Comparison of ENCODE assay signal across 8 mouse cellular contexts in genomic region chr19:6140678-6141393, GRCm38 (mm10). TPM values are rescaled to one million over a fixed set of nuclear protein-coding genes. Genes with fewer than 3 reads are reported as not detected.
DNase-seq lines count a peak whose midpoint lies in the region; ATAC-seq and TF ChIP-seq lines count a peak whose summit lies in the region.

Batf2 (plus strand) TSS chr19:6140983.

- peak; percentile 98 for DNase-seq in G1E (ENCODE audit: low spot score)
- DNase-seq in cerebellum, adult 18-20 months, result peak; percentile 91 to 93
- peak; percentile 99 for DNase-seq in forebrain, postnatal 0 days
- peak; percentile 84 for DNase-seq in layer of hippocampus, adult 9-10 months (ENCODE audit: low spot score)
- peak; percentile 90 for DNase-seq in ovary, postnatal 10 days (ENCODE audit: low spot score)
- DNase-seq in thymus, postnatal 10 days (ENCODE audit: low spot score in 2 of 2), result peak; percentile 92 to 93

- H3K9ac ChIP-seq in forebrain, postnatal 0 days, result peak within 1 kb of the TSS; percentile 77
- peak within 1 kb of the TSS; percentile 91 for H3K9ac ChIP-seq in lung, embryonic 16.5 days (ENCODE audit: low read length)

- H3K27me3 ChIP-seq in G1E (ENCODE audit: insufficient read depth, low read length), result peaks cover 12% of the 10 kb centered on the region
- no peaks in the 10 kb centered on the region for H3K27me3 ChIP-seq in forebrain, postnatal 0 days (ENCODE audit: insufficient read depth, low read length)
- H3K27me3 ChIP-seq in lung, embryonic 16.5 days (ENCODE audit: control insufficient read depth, insufficient read depth, low read depth, low read length), result no peaks in the 10 kb centered on the region

- TF ChIP-seq CTCF in G1E (IDR thresholded peaks at IDR 0.05; ENCODE audit: low read depth, low read length), result 0 out of 2 replicates have a peak, but pooled peaks have one; percentile 44
- TF ChIP-seq CTCF in forebrain, postnatal 0 days (IDR thresholded peaks at IDR 0.05; ENCODE audit: low read depth), result peak; percentile 92

- H3K9me3 ChIP-seq in G1E (replicated peaks), result no peaks in the 10 kb centered on the region
- H3K9me3 ChIP-seq in forebrain, postnatal 0 days (ENCODE audit: low read length), result no peaks in the 10 kb centered on the region
- H3K9me3 ChIP-seq in lung, embryonic 16.5 days (ENCODE audit: control insufficient read depth, low read length), result peaks cover 2% of the 10 kb centered on the region; the same call in 1 of the 2 replicates

- peak within 1 kb of the TSS; percentile 96 for H3K27ac ChIP-seq in forebrain, postnatal 0 days (ENCODE audit: low read depth, low read length)
- peak within 1 kb of the TSS; percentile 98 for H3K27ac ChIP-seq in lung, embryonic 16.5 days (ENCODE audit: low read length)

- peak within 1 kb of the TSS; percentile 89 for H3K4me2 ChIP-seq in forebrain, postnatal 0 days (ENCODE audit: low read depth)
- H3K4me2 ChIP-seq in lung, embryonic 16.5 days (ENCODE audit: low read depth, low read length), result peak within 1 kb of the TSS; percentile 91

- ATAC-seq in G1E (ENCODE audit: extremely low read depth, insufficient number of reproducible peaks, low FRiP score, poor library complexity, severe bottlenecking), result peak; percentile 61
- ATAC-seq in forebrain, postnatal 0 days, result peak; percentile 93
- peak; percentile 89 to 90 for ATAC-seq in hematopoietic stem cell, adult 5-6 weeks (replicated peaks in 1 of 2; ENCODE audit: insufficient read depth in 1 of 2, low FRiP score in 2 of 2, low TSS enrichment in 1 of 2, low read depth in 1 of 2, poor library complexity in 2 of 2, severe bottlenecking in 2 of 2)
- ATAC-seq in lung, embryonic 16.5 days (ENCODE audit: low read depth), result peak; percentile 96

- H3K4me3 ChIP-seq in G1E (ENCODE audit: low read depth, low read length), result peak within 1 kb of the TSS; percentile 93
- peak within 1 kb of the TSS; percentile 68 for H3K4me3 ChIP-seq in forebrain, postnatal 0 days (ENCODE audit: low read depth, low read length)
- peak within 1 kb of the TSS; percentile 80 for H3K4me3 ChIP-seq in lung, embryonic 16.5 days (ENCODE audit: low read length)

- peaks cover 34% of the 10 kb centered on the region for H3K4me1 ChIP-seq in G1E (ENCODE audit: insufficient read depth, low read depth, low read length)
- peaks cover 10% of the 10 kb centered on the region for H3K4me1 ChIP-seq in forebrain, postnatal 0 days (ENCODE audit: insufficient read depth)
- peaks cover 12% of the 10 kb centered on the region for H3K4me1 ChIP-seq in lung, embryonic 16.5 days (replicated peaks; ENCODE audit: control insufficient read depth, insufficient read depth, low read length)

- H3K36me3 ChIP-seq in G1E (replicated peaks), result peaks cover 38% of the 10 kb centered on the region
- H3K36me3 ChIP-seq in forebrain, postnatal 0 days (ENCODE audit: insufficient read depth), result peaks cover 15% of the 10 kb centered on the region
- peaks cover 2% of the 10 kb centered on the region; the same call in 1 of the 2 replicates for H3K36me3 ChIP-seq in lung, embryonic 16.5 days (ENCODE audit: control insufficient read depth, insufficient read depth, low read length)

- under 1% methylated on average over 64 of the region's 68 CpGs for WGBS in forebrain, postnatal 0 days
- WGBS in lung, embryonic 16.5 days, result under 1% methylated on average over 58 of the region's 68 CpGs

RNA-seq across cellular contexts. Expression of gene Batf2, which starts in this region (rescaled TPM):
- not detected in 2 replicates for total RNA-seq in G1E (2014; fragmentation: Nextera tagmentation)
- total RNA-seq in G1E (2017), result 0.33 TPM in 1 of 2 replicates, not detected in the other
- not detected in 2 replicates for polyA plus RNA-seq in G1E (2012)
- not detected in 2 replicates for total RNA-seq in forebrain, postnatal 0 days (2014; rRNA removed)
- polyA plus RNA-seq in forebrain, postnatal 0 days (2015; fragmentation: Nextera tagmentation; extraction: Ambion mirVana), result not detected in 2 replicates
- total RNA-seq in hematopoietic stem cell, adult 5-6 weeks (2017), result 3.3 and 5.6 TPM in 2 replicates
- polyA plus RNA-seq in lung, embryonic 16.5 days (2015; fragmentation: Nextera tagmentation; extraction: Ambion mirVana), result 0.31 and 0.96 TPM in 2 replicates

Comparison
In these comparisons a context has a peak if more than half of its experiments do, and no peak if none do; other contexts are left out.
1. Peak in every context shown above with its lines: DNase-seq, ATAC-seq, H3K4me3 ChIP-seq and H3K27ac ChIP-seq.
2. Peak in DNase-seq, ATAC-seq and H3K4me3 ChIP-seq in G1E; RNA of the gene not detected or under 1 TPM.
3. Peak in DNase-seq, ATAC-seq, H3K4me3 ChIP-seq, H3K27ac ChIP-seq, H3K9ac ChIP-seq and H3K4me2 ChIP-seq in forebrain, postnatal 0 days; RNA of the gene not detected or under 1 TPM.
4. Peak in ATAC-seq, H3K4me3 ChIP-seq, H3K27ac ChIP-seq, H3K9ac ChIP-seq and H3K4me2 ChIP-seq in lung, embryonic 16.5 days; RNA of the gene not detected or under 1 TPM.